Mouse (Mus musculus): Measurements from ENCODE around the gene Haus3.
A peak's percentile ranks its signal among the peaks of the same experiment; 100 is the strongest.

The Haus3 gene

GRCm38 (mm10) chr5:34168950-34169891, at the start of gene Haus3, which contains the start of gene Poln:
Haus3 (minus strand) TSS chr5:34169527.
Poln (minus strand) TSS chr5:34169448.
- DNase-seq (ENCODE audit: low spot score in 2 of 2) = peak; percentile 85 to 95

GRCm38 (mm10) chr5:34218672-34219071, 49.3 kb upstream of the Haus3 start:
- no peak for DNase-seq (ENCODE audit: low spot score in 2 of 2)

- DNase-seq (ENCODE audit: low spot score in 2 of 2) = no peak
Measured at GRCm38 (mm10) chr5:34217756-34218155, 48.4 kb upstream of the Haus3 start.

GRCm38 (mm10) chr5:34216025-34216424, 46.7 kb upstream of the Haus3 start:
- no peak for DNase-seq (ENCODE audit: low spot score in 2 of 2)

GRCm38 (mm10) chr5:34213659-34214058, 44.3 kb upstream of the Haus3 start:
- no peak for DNase-seq (ENCODE audit: low spot score in 2 of 2)

- peak in 1 of 2 experiments; percentile 75 for DNase-seq (ENCODE audit: low spot score in 2 of 2)
Measured at GRCm38 (mm10) chr5:34210279-34210678, 41.0 kb upstream of the Haus3 start.

GRCm38 (mm10) chr5:34207503-34207902, 38.2 kb upstream of the Haus3 start:
- DNase-seq (ENCODE audit: low spot score in 2 of 2) = no peak

- no peak for DNase-seq (ENCODE audit: low spot score in 2 of 2)
Measured at GRCm38 (mm10) chr5:34205788-34206187, 36.5 kb upstream of the Haus3 start.

GRCm38 (mm10) chr5:34204911-34205310, 35.6 kb upstream of the Haus3 start:
- peak in 1 of 2 experiments; percentile 32 for DNase-seq (ENCODE audit: low spot score in 2 of 2)

GRCm38 (mm10) chr5:34202006-34202405, 32.7 kb upstream of the Haus3 start:
- DNase-seq (ENCODE audit: low spot score in 2 of 2) = no peak

- no peak for DNase-seq (ENCODE audit: low spot score in 2 of 2)
Measured at GRCm38 (mm10) chr5:34201396-34201795, 32.1 kb upstream of the Haus3 start.

- DNase-seq (ENCODE audit: low spot score in 2 of 2) = no peak
Measured at GRCm38 (mm10) chr5:34198615-34199014, 29.3 kb upstream of the Haus3 start.

GRCm38 (mm10) chr5:34197243-34197642, 27.9 kb upstream of the Haus3 start:
- peak in 1 of 2 experiments; percentile 30 for DNase-seq (ENCODE audit: low spot score in 2 of 2)

- no peak for DNase-seq (ENCODE audit: low spot score in 2 of 2)
Measured at GRCm38 (mm10) chr5:34196423-34196822, 27.1 kb upstream of the Haus3 start.

GRCm38 (mm10) chr5:34195786-34196185, 26.5 kb upstream of the Haus3 start:
- no peak for DNase-seq (ENCODE audit: low spot score in 2 of 2)

GRCm38 (mm10) chr5:34194975-34195662, 25.8 kb upstream of the Haus3 start:
- DNase-seq (ENCODE audit: low spot score in 2 of 2) = no peak

GRCm38 (mm10) chr5:34194426-34194825, 25.1 kb upstream of the Haus3 start:
- no peak for DNase-seq (ENCODE audit: low spot score in 2 of 2)

GRCm38 (mm10) chr5:34191843-34192242, 22.5 kb upstream of the Haus3 start:
- no peak for DNase-seq (ENCODE audit: low spot score in 2 of 2)

GRCm38 (mm10) chr5:34191021-34191420, 21.7 kb upstream of the Haus3 start:
- DNase-seq (ENCODE audit: low spot score in 2 of 2) = no peak

GRCm38 (mm10) chr5:34189521-34189920, 20.2 kb upstream of the Haus3 start:
- DNase-seq (ENCODE audit: low spot score in 2 of 2) = no peak

- DNase-seq (ENCODE audit: low spot score in 2 of 2) = no peak
Measured at GRCm38 (mm10) chr5:34188856-34189255, 19.5 kb upstream of the Haus3 start.

GRCm38 (mm10) chr5:34187601-34188316, 18.4 kb upstream of the Haus3 start, which contains the start of gene Mxd4:
Mxd4 (minus strand) TSS chr5:34187720.
- DNase-seq (ENCODE audit: low spot score in 2 of 2) = peak; percentile 96 to 99
